Mouse (Mus musculus): ENCODE data around the gene Pbx1.

DNA sequence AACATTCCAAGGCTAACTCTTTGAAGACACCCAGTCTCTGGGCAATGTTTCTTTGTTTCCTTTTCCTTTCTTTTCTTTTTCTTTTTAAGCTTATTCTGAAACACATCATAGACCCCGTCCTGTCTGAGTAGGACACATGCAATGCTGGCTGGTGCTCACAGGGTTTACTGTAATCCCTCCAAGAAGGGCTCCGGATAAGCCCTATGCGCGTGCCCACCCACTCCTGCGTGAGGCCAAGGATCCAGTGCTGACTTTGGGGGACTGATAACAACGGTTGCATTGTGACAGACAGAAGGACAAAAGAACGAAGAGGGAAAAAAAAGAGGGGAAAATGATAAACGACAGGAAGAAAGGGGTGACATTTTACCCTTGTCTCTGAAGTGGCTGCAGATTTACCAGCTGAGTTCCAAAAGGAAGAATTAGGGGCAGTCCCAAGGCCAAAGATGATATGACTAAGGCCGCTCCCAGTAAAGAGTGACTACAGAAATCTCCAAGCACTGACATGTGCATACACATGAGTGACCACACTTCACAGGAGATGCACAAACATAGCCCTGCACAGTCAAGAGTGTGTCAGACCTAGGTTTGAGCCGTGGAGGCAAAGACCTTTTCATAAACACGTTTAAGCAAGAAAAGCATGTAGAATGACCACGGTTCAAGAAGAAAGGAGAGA is 108.5 kb downstream of the Pbx1 start:
- TF ChIP-seq POLR2A (IDR thresholded peaks at IDR 0.05; ENCODE audit: borderline replicate concordance, control insufficient read depth, low read depth, low read length) (no peak), CTCF (IDR thresholded peaks at IDR 0.05; ENCODE audit: control insufficient read depth, insufficient read depth, low read length) (no peak)
